Mouse (Mus musculus) hindbrain, embryonic 14.5 days (tissue): ENCODE results near the gene Mrgpra4. TPM values are rescaled to one million over a fixed set of nuclear protein-coding genes. Genes with fewer than 3 reads are reported as not detected.

Experiments used
- ATAC-seq: fragments of 200-750 bp; cut with Nextera tagmentation; 2 replicates; pipeline ENCODE4 v1.8.0; 2017; ENCODE audit warnings: moderate number of reproducible peaks, mild to moderate bottlenecking, moderate TSS enrichment, moderate library complexity; ENCODE audit not compliant: low FRiP score
- DNase-seq: peaks from one replicate; pipeline ENCODE4 v3.0.0-alpha.2; 2015; ENCODE audit warnings: low spot score
- H3K27ac ChIP-seq: fragments of 300-500 bp; sonication (generic); 2 replicates; pipeline ENCODE4 v1.5.1; 2014; ENCODE audit warnings: mild to moderate bottlenecking, moderate library complexity
- H3K27me3 ChIP-seq: fragments of 300-500 bp; sonication (generic); 2 replicates; pipeline ENCODE4 v1.6.1; 2014; ENCODE audit warnings: mild to moderate bottlenecking, low read length, mixed read lengths; ENCODE audit not compliant: control insufficient read depth, insufficient read depth
- H3K36me3 ChIP-seq: fragments of 300-500 bp; sonication (generic); replicated peaks from 2 replicates; pipeline ENCODE4 v1.6.1; 2014; ENCODE audit not compliant: control insufficient read depth, insufficient read depth
- H3K4me1 ChIP-seq: fragments of 300-500 bp; sonication (generic); replicated peaks from 2 replicates; pipeline ENCODE4 v1.6.1; 2014; ENCODE audit warnings: antibody characterized with exemption, low read length, mixed read lengths; ENCODE audit not compliant: control insufficient read depth, insufficient read depth
- H3K4me2 ChIP-seq: fragments of 300-500 bp; sonication (generic); replicated peaks from 2 replicates; pipeline ENCODE4 v1.6.1; 2014; ENCODE audit warnings: mild to moderate bottlenecking, moderate library complexity
- H3K4me3 ChIP-seq: fragments of 300-500 bp; sonication (generic); replicated peaks from 2 replicates; pipeline ENCODE4 v1.5.1; 2014; ENCODE audit warnings: mild to moderate bottlenecking, low read length
- H3K9ac ChIP-seq: fragments of 300-500 bp; sonication (generic); 2 replicates; pipeline ENCODE4 v1.6.1; 2014
- H3K9me3 ChIP-seq: fragments of 300-500 bp; sonication (generic); 2 replicates; pipeline ENCODE4 v1.6.1; 2016; ENCODE audit warnings: low read length; ENCODE audit not compliant: control insufficient read depth
- WGBS: fragments of 180-500 bp; shearing (Covaris S2); extraction: QIAGEN DNeasy Blood & Tissue Kit; methylation state at CpG from one replicate; pipeline ENCODE4 v1.1.7; 2014; 5-methylcytosine and 5-hydroxymethylcytosine counted together
- polyA plus RNA-seq: library from polyadenylated mRNA; unstranded; fragments of >200 nt; fragmentation: Nextera tagmentation; extraction: Ambion mirVana; gene quantifications from 2 replicates; pipeline ENCODE4 v1.2.1, GENCODE M21; 2014

Gene Mrgpra4
- not detected in 2 replicates for polyA plus RNA-seq

DNA sequence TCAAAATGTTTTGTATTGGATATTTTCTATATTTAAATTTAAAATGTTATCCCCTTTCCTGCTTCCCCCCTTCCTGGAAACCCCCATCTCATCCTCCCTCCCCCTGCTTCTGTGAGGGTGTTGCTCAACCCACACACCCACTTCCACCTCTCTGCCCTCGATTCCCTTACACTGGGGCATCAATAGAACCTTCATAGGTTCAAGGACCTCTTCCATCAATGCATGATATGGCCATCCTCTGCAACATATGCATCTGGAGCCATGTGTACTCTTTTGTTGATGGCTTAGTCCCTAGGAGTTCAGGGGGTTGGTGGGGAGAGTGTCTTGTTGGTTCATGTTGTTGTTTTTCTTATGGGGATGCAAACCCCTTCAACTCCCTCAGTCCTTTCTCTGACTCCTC is at the start of gene Mrgpra4:
Gene Mrgpra4 (minus strand): TSS at position 101 of the 400 bp plus-strand sequence.
- ATAC-seq = no peak
- Histone ChIP-seq H3K4me2 (no peak within 1 kb of the TSS), H3K27me3 (no peaks in the 10 kb centered on the region), H3K9ac (no peak within 1 kb of the TSS), H3K4me3 (no peak within 1 kb of the TSS), H3K9me3 (no peaks in the 10 kb centered on the region), H3K36me3 (no peaks in the 10 kb centered on the region), H3K4me1 (no peaks in the 10 kb centered on the region), H3K27ac (no peak within 1 kb of the TSS)
- DNase-seq = no peak
- 56% methylated on average over 1 of the region's 1 CpGs for WGBS

DNA sequence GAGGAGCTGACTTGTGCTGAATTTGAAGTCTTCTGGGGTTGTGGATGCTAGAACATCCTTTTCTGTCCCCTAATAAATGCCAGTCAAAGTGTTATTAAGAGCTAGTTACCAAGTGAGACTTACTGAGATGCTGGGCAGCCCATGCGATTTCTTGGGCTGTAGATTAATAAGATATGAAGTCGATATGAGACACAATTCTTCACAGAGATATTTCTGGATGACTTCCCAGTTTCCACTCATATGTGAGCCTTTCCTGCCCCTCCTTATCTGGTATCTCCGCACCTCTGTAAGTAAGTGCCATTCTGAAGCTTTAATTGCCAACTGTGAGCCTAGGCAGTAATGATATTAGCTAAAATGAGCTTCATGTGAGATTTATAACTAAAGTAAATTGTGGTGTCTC is 45.6 kb upstream of the Mrgpra4 start, which contains the start of gene Mrgprx1:
Gene Mrgprx1 (minus strand): TSS at position 101 of the 400 bp plus-strand sequence.
- Histone ChIP-seq H3K36me3 (no peaks in the 10 kb centered on the region), H3K4me1 (no peaks in the 10 kb centered on the region), H3K4me2 (no peak within 1 kb of the TSS), H3K27ac (no peak within 1 kb of the TSS), H3K9me3 (no peaks in the 10 kb centered on the region), H3K4me3 (no peak within 1 kb of the TSS), H3K9ac (no peak within 1 kb of the TSS), H3K27me3 (no peaks in the 10 kb centered on the region)
- 91% methylated on average over 3 of the region's 3 CpGs for WGBS
- DNase-seq = no peak
- ATAC-seq = no peak

DNA sequence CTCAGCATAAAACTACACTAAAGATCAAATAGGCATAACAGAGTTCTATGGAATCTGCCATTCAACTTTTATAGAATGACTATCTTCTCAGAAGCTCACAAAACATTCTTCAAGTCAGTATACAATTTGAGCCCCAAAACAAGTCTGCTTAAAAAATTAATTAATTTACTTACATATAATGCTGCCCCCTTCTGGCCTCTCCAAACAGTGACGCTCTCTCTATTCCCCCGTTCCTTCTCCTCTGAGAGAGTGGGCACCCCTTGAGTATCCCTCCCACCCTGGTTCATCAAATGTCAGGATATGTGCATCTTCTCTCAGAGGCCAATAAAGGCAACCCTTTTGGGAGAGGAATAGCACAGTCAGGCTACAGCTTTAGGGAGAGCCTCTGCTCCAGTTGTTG is 36.0 kb upstream of the Mrgpra4 start:
- 52% methylated on average over 2 of the region's 2 CpGs for WGBS
- Histone ChIP-seq H3K4me2 (no peak overlapping the region), H3K9me3 (0 out of 2 replicates have a peak, but pooled peaks cover 4% of the 10 kb centered on the region), H3K27ac (no peak overlapping the region), H3K9ac (no peak overlapping the region), H3K36me3 (no peaks in the 10 kb centered on the region), H3K4me3 (no peak overlapping the region), H3K27me3 (no peaks in the 10 kb centered on the region), H3K4me1 (no peaks in the 10 kb centered on the region)
- DNase-seq (no peak), ATAC-seq (no peak)

DNA sequence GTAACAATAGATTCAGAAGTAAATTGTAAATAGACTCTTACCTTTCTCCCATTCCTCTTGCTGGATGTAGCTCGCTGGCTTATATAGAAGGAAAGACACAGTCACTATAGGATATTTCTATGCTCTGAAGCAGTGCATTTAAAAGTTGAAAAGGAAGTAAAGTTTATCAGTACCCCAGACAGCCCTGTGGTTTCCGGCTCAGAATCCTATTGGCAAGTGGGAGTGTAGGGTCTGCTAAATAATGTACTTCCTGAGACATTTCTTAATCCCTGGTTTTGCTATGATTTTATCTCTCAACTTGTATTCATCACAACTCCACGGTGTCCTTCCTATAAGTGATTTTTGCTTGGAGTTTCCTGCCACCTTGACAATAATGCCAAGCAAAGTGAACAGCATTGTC is 13.8 kb upstream of the Mrgpra4 start:
- ATAC-seq (no peak), DNase-seq (no peak)
- no peak overlapping the region for H3K4me3 ChIP-seq
- H3K4me1 ChIP-seq = no peaks in the 10 kb centered on the region
- no peaks in the 10 kb centered on the region for H3K27me3 ChIP-seq
- H3K27ac ChIP-seq = no peak overlapping the region
- no peaks in the 10 kb centered on the region for H3K36me3 ChIP-seq
- no peak overlapping the region for H3K9ac ChIP-seq
- H3K9me3 ChIP-seq = no peaks in the 10 kb centered on the region
- no peak overlapping the region for H3K4me2 ChIP-seq
- WGBS = 87% methylated on average over 3 of the region's 3 CpGs

DNA sequence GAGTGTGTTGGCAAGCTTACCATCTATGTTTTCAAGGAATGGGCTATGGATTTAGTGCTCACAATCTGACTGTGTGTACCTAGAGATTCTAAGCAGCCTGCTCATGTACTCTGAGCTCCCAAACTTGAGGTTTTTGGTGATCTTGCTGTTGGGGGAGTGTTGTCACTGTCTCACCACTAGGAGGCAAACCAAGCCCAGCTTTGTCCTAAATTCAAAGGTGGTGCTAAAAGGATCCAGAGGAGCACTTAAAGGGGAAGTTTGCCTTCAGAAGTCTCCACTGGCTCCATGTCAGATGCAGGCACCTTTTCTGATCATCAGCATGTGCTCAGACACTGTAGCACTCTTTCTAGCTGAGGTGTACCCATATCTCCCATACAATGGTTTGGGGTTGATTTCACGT is 4.9 kb upstream of the Mrgpra4 start:
- WGBS = 57% methylated on average over 1 of the region's 1 CpGs
- H3K4me2 ChIP-seq = no peak overlapping the region

More for the DNA sequence above, 4.9 kb upstream of the Mrgpra4 start:
- Histone ChIP-seq H3K36me3 (no peaks in the 10 kb centered on the region), H3K4me1 (no peaks in the 10 kb centered on the region), H3K27me3 (no peaks in the 10 kb centered on the region), H3K27ac (no peak overlapping the region), H3K4me3 (no peak overlapping the region), H3K9me3 (no peaks in the 10 kb centered on the region), H3K9ac (no peak overlapping the region)
- no peak for ATAC-seq
- DNase-seq = no peak

Other genes starting within 250 kb of the Mrgpra4 start
- gene Mrgprx1, start 45.5 kb upstream of the Mrgpra4 start, polyA plus RNA-seq = not detected in 2 replicates
- gene Mrgprb5, start 186.9 kb upstream of the Mrgpra4 start, polyA plus RNA-seq = not detected in 2 replicates
- gene Mrgprb4, start 217.2 kb upstream of the Mrgpra4 start, polyA plus RNA-seq = not detected in 2 replicates